Mouse (Mus musculus): ENCODE data around the gene Zkscan5. TPM values are rescaled to one million over a fixed set of nuclear protein-coding genes. Genes with fewer than 3 reads are reported as not detected.
"Not testable (repeated sequence)": the region's sequence is repeated elsewhere in the genome, so short reads cannot be mapped to it uniquely, and the experiment has no call there.

Zkscan5 gene
- polyA plus RNA-seq, 1 experiment from 2014 or later, result 21.0 TPM

- Histone ChIP-seq H3K4me1 (no peaks in the 10 kb centered on the region), H3K27ac (replicated peaks) (no peak overlapping the region), H3K9ac (replicated peaks) (no peak overlapping the region), H3K4me2 (replicated peaks) (no peak overlapping the region), H3K9me3 (no peaks in the 10 kb centered on the region), H3K4me3 (no peak overlapping the region), H3K36me3 (peaks cover 47% of the 10 kb centered on the region), H3K27me3 (no peaks in the 10 kb centered on the region)
- WGBS, result 94% methylated on average over 6 of the region's 6 CpGs
- ATAC-seq (ENCODE audit: low FRiP score, low read depth), result no peak
Measured at GRCm38 (mm10) chr5:145217746-145218145, 13.4 kb downstream of the Zkscan5 start.

- Histone ChIP-seq H3K36me3 (peaks cover 45% of the 10 kb centered on the region), H3K27ac (replicated peaks) (no peak overlapping the region), H3K9me3 (no peaks in the 10 kb centered on the region), H3K27me3 (no peaks in the 10 kb centered on the region), H3K9ac (replicated peaks) (no peak overlapping the region), H3K4me1 (no peaks in the 10 kb centered on the region), H3K4me3 (no peak overlapping the region), H3K4me2 (replicated peaks) (no peak overlapping the region)
- no peak for ATAC-seq (ENCODE audit: low FRiP score, low read depth)
- 96% methylated on average over 21 of the region's 21 CpGs for WGBS
Measured at GRCm38 (mm10) chr5:145218206-145218605, 13.8 kb downstream of the Zkscan5 start.

GRCm38 (mm10) chr5:145218671-145219070 is 14.3 kb downstream of the Zkscan5 start:
- no peak overlapping the region for H3K27ac ChIP-seq (replicated peaks)
- H3K4me1 ChIP-seq, result no peaks in the 10 kb centered on the region
- no peak for ATAC-seq (ENCODE audit: low FRiP score, low read depth)
- WGBS, result 96% methylated on average over 20 of the region's 20 CpGs
- H3K9ac ChIP-seq (replicated peaks), result no peak overlapping the region
- no peak overlapping the region for H3K4me2 ChIP-seq (replicated peaks)
- H3K4me3 ChIP-seq, result no peak overlapping the region
- H3K36me3 ChIP-seq, result peaks cover 45% of the 10 kb centered on the region
- no peaks in the 10 kb centered on the region for H3K9me3 ChIP-seq
- no peaks in the 10 kb centered on the region for H3K27me3 ChIP-seq

GRCm38 (mm10) chr5:145219981-145220380 is 15.6 kb downstream of the Zkscan5 start:
- H3K4me2 ChIP-seq (replicated peaks), result no peak overlapping the region
- H3K4me3 ChIP-seq, result no peak overlapping the region
- no peaks in the 10 kb centered on the region for H3K27me3 ChIP-seq
- H3K9ac ChIP-seq (replicated peaks), result no peak overlapping the region
- H3K27ac ChIP-seq (replicated peaks), result no peak overlapping the region
- H3K36me3 ChIP-seq, result peaks cover 38% of the 10 kb centered on the region
- no peak for ATAC-seq (ENCODE audit: low FRiP score, low read depth)
- H3K4me1 ChIP-seq, result no peaks in the 10 kb centered on the region
- 91% methylated on average over 8 of the region's 8 CpGs for WGBS
- no peaks in the 10 kb centered on the region for H3K9me3 ChIP-seq

- H3K27ac ChIP-seq (replicated peaks), result no peak overlapping the region
- no peak overlapping the region for H3K4me2 ChIP-seq (replicated peaks)
- H3K27me3 ChIP-seq, result no peaks in the 10 kb centered on the region
- no peak overlapping the region for H3K9ac ChIP-seq (replicated peaks)
- H3K4me1 ChIP-seq, result no peaks in the 10 kb centered on the region
- no peaks in the 10 kb centered on the region for H3K9me3 ChIP-seq
- WGBS, result 84% methylated on average over 5 of the region's 5 CpGs
- H3K36me3 ChIP-seq, result peaks cover 38% of the 10 kb centered on the region
- H3K4me3 ChIP-seq, result no peak overlapping the region
- no peak for ATAC-seq (ENCODE audit: low FRiP score, low read depth)
Measured at GRCm38 (mm10) chr5:145222840-145223239, 18.5 kb downstream of the Zkscan5 start.

GRCm38 (mm10) chr5:145223395-145223794 is 19.0 kb downstream of the Zkscan5 start:
- no peak overlapping the region for H3K27ac ChIP-seq (replicated peaks)
- 86% methylated on average over 12 of the region's 12 CpGs for WGBS
- H3K4me3 ChIP-seq, result no peak overlapping the region
- H3K4me2 ChIP-seq (replicated peaks), result no peak overlapping the region
- no peaks in the 10 kb centered on the region for H3K9me3 ChIP-seq
- H3K4me1 ChIP-seq, result no peaks in the 10 kb centered on the region
- H3K36me3 ChIP-seq, result peaks cover 36% of the 10 kb centered on the region
- no peak overlapping the region for H3K9ac ChIP-seq (replicated peaks)
- H3K27me3 ChIP-seq, result no peaks in the 10 kb centered on the region
- no peak for ATAC-seq (ENCODE audit: low FRiP score, low read depth)

GRCm38 (mm10) chr5:145226453-145226852 is 22.1 kb downstream of the Zkscan5 start:
- Histone ChIP-seq H3K9me3 (no peaks in the 10 kb centered on the region), H3K27ac (replicated peaks) (no peak overlapping the region), H3K4me1 (peaks cover 5% of the 10 kb centered on the region; the same call in 1 of the 2 replicates), H3K9ac (replicated peaks) (no peak overlapping the region), H3K4me2 (replicated peaks) (no peak overlapping the region), H3K27me3 (no peaks in the 10 kb centered on the region), H3K4me3 (no peak overlapping the region), H3K36me3 (peaks cover 7% of the 10 kb centered on the region)
- no peak for ATAC-seq (ENCODE audit: low FRiP score, low read depth)
- 62% methylated on average over 2 of the region's 2 CpGs for WGBS

GRCm38 (mm10) chr5:145229283-145229682 is 24.9 kb downstream of the Zkscan5 start:
- not testable (repeated sequence) for H3K36me3 ChIP-seq; H3K27me3 ChIP-seq; H3K9ac ChIP-seq (replicated peaks); H3K27ac ChIP-seq (replicated peaks); H3K4me2 ChIP-seq (replicated peaks); H3K4me3 ChIP-seq; ATAC-seq (ENCODE audit: low FRiP score, low read depth); H3K9me3 ChIP-seq
- peaks cover 18% of the 10 kb centered on the region; the same call in 1 of the 2 replicates for H3K4me1 ChIP-seq
- WGBS, result 79% methylated on average over 6 of the region's 6 CpGs

GRCm38 (mm10) chr5:145230641-145231040 is 26.3 kb downstream of the Zkscan5 start:
- Histone ChIP-seq H3K4me1 (peaks cover 18% of the 10 kb centered on the region; the same call in 1 of the 2 replicates), H3K4me2 (replicated peaks) (peak overlapping the region; percentile 66), H3K4me3 (peak overlapping the region; percentile 85; the same call in 1 of the 2 replicates), H3K27ac (replicated peaks) (no peak overlapping the region; the same call in 1 of the 2 replicates), H3K27me3 (no peaks in the 10 kb centered on the region), H3K36me3 (peaks cover 22% of the 10 kb centered on the region), H3K9ac (replicated peaks) (peak overlapping the region; percentile 93; the same call in 1 of the 2 replicates), H3K9me3 (no peaks in the 10 kb centered on the region)
- ATAC-seq (ENCODE audit: low FRiP score, low read depth), result no peak
- 87% methylated on average over 4 of the region's 4 CpGs for WGBS

GRCm38 (mm10) chr5:145231367-145231871 is 27.1 kb downstream of the Zkscan5 start, which contains the start of gene Zfp655:
Gene Zfp655, plus strand, starts transcription at chr5:145231715.
- H3K27ac ChIP-seq (replicated peaks), result peak within 1 kb of the TSS; percentile 84
- peak within 1 kb of the TSS; percentile 93 for H3K9ac ChIP-seq (replicated peaks)
- H3K36me3 ChIP-seq, result peaks cover 30% of the 10 kb centered on the region
- peaks cover 18% of the 10 kb centered on the region; the same call in 1 of the 2 replicates for H3K4me1 ChIP-seq
- peak within 1 kb of the TSS; percentile 66 for H3K4me2 ChIP-seq (replicated peaks)
- H3K4me3 ChIP-seq, result peak within 1 kb of the TSS; percentile 85
- H3K9me3 ChIP-seq, result no peaks in the 10 kb centered on the region
- peak; percentile 97 for ATAC-seq (ENCODE audit: low FRiP score, low read depth)
- no peaks in the 10 kb centered on the region for H3K27me3 ChIP-seq
- WGBS, result under 1% methylated on average over 42 of the region's 42 CpGs

GRCm38 (mm10) chr5:145231893-145232411 is 27.6 kb downstream of the Zkscan5 start:
- Histone ChIP-seq H3K27me3 (no peaks in the 10 kb centered on the region), H3K4me3 (peak overlapping the region; percentile 85), H3K36me3 (peaks cover 32% of the 10 kb centered on the region), H3K9ac (replicated peaks) (peak overlapping the region; percentile 93), H3K4me1 (peaks cover 18% of the 10 kb centered on the region; the same call in 1 of the 2 replicates), H3K9me3 (no peaks in the 10 kb centered on the region), H3K4me2 (replicated peaks) (peak overlapping the region; percentile 66), H3K27ac (replicated peaks) (peak overlapping the region; percentile 84)
- ATAC-seq (ENCODE audit: low FRiP score, low read depth), result peak; percentile 58
- WGBS, result under 1% methylated on average over 37 of the region's 49 CpGs

- no peak overlapping the region for H3K4me3 ChIP-seq
- H3K4me1 ChIP-seq, result peaks cover 18% of the 10 kb centered on the region; the same call in 1 of the 2 replicates
- H3K36me3 ChIP-seq, result peaks cover 54% of the 10 kb centered on the region
- no peak overlapping the region for H3K4me2 ChIP-seq (replicated peaks)
- no peak overlapping the region for H3K27ac ChIP-seq (replicated peaks)
- ATAC-seq (ENCODE audit: low FRiP score, low read depth), result no peak
- no peaks in the 10 kb centered on the region for H3K27me3 ChIP-seq
- H3K9me3 ChIP-seq, result no peaks in the 10 kb centered on the region
- no peak overlapping the region for H3K9ac ChIP-seq (replicated peaks)
Measured at GRCm38 (mm10) chr5:145234636-145235035, 30.3 kb downstream of the Zkscan5 start.
